Mouse (Mus musculus) olfactory bulb, adult 2 months (tissue): Measurements from ENCODE around the gene Cttnbp2. TPM values are rescaled to one million over a fixed set of nuclear protein-coding genes. Genes with fewer than 3 reads are reported as not detected.

Source experiments
- H3K27ac ChIP-seq: fragments of 200-500 bp; 2 replicates; pipeline ENCODE4 v1.5.1; 2012; ENCODE audit warnings: low read depth, low read length; ENCODE audit not compliant: insufficient read depth
- H3K4me1 ChIP-seq: fragments of 200-500 bp; 2 replicates; pipeline ENCODE4 v1.6.1; 2012; ENCODE audit warnings: low read length; ENCODE audit not compliant: control insufficient read depth, insufficient read depth
- H3K4me3 ChIP-seq: fragments of 200-500 bp; 2 replicates; pipeline ENCODE4 v1.5.1; 2012; ENCODE audit warnings: mild to moderate bottlenecking, low read depth, low read length, moderate library complexity; ENCODE audit not compliant: insufficient read depth
- CTCF ChIP-seq: fragments of 200-500 bp; IDR thresholded peaks from 2 replicates; pipeline ENCODE4 v1.5.1; 2012; ENCODE audit warnings: low read depth, mild to moderate bottlenecking, low read length, moderate library complexity; ENCODE audit not compliant: insufficient read depth
- POLR2A ChIP-seq: fragments of 200-500 bp; IDR thresholded peaks from 2 replicates; pipeline ENCODE4 v1.6.1; 2012; ENCODE audit warnings: mild to moderate bottlenecking, low read depth, low read length, moderate library complexity; ENCODE audit not compliant: insufficient read depth
- WGBS: fragments of 180-500 bp; shearing (Covaris S2); methylation state at CpG from one replicate; pipeline ENCODE4 v1.1.7; 2018; 5-methylcytosine and 5-hydroxymethylcytosine counted together
- polyA plus RNA-seq: library from polyadenylated mRNA; stranded (reverse); fragments of >200 nt; gene quantifications from 2 replicates; pipeline ENCODE4 v1.2.4, GENCODE M21; 2012; ENCODE audit warnings: low replicate concordance; ENCODE audit not compliant: missing spikeins, insufficient read depth, insufficient read length

The Cttnbp2 gene
- polyA plus RNA-seq, 1 experiment, result 113 TPM

DNA sequence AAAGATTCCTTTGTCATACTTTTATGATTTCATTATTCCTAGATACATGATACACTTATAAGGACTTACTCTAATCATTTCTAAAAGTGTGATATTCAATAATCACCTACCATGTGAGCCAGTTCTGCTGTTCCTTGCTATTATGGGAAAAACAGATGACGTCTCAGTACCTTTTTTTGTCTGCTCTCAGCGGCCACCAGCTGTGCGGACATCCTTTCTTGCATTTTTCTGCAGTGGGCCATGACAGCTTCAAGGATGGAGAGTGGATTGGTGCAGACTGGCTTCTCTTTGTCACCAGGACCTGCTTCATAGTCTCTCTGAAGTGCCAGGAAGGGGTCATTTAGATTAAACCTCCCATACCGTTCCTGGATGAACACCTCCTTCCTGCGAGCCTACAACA, 66.6 kb downstream of the Cttnbp2 start:
- 58% methylated on average over 5 of the region's 5 CpGs for WGBS
- Histone ChIP-seq H3K4me3 (no peak overlapping the region), H3K4me1 (peaks cover 9% of the 10 kb centered on the region; the same call in 1 of the 2 replicates), H3K27ac (peak overlapping the region; percentile 63; the same call in 1 of the 2 replicates)
- TF ChIP-seq POLR2A, result no peak
- TF ChIP-seq CTCF, result no peak

- no peak overlapping the region for H3K4me3 ChIP-seq
- 36% methylated on average over 7 of the region's 7 CpGs for WGBS
- no peak for TF ChIP-seq CTCF
- TF ChIP-seq POLR2A, result no peak
- H3K27ac ChIP-seq, result peak overlapping the region; percentile 20; the same call in 1 of the 2 replicates
- peaks cover 9% of the 10 kb centered on the region; the same call in 1 of the 2 replicates for H3K4me1 ChIP-seq
Observed at GRCm38 (mm10) chr6:18446917-18447316, 67.7 kb downstream of the Cttnbp2 start.

DNA sequence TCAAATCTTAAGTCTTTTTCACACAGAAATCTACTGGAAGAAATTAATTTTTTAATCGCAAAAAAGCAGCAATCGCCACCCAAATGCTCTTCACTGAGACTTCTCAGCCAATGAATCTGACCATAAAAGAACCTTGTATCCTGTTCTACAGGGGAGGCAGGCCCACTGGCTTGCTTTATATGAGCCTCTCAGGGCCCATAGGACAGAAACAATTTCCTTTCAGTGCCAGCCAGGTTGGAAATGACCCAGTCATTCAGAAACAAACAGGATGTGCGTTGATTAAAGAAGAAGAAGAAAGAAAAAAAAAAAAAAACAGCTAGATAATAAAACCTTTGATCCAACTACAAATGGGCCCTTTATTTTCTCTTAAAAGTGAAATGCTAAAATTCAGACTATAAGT, 68.3 kb downstream of the Cttnbp2 start:
- whole genome bisulfite sequencing, result 28% methylated on average over 3 of the region's 3 CpGs
- peaks cover 9% of the 10 kb centered on the region; the same call in 1 of the 2 replicates for H3K4me1 ChIP-seq
- TF ChIP-seq POLR2A (no peak), CTCF (no peak)
- no peak overlapping the region for H3K4me3 ChIP-seq
- 0 out of 2 replicates have a peak overlapping the region, but pooled peaks have one; percentile 16 for H3K27ac ChIP-seq

- H3K4me1 ChIP-seq, result peaks cover 9% of the 10 kb centered on the region; the same call in 1 of the 2 replicates
- peak overlapping the region; percentile 71 for H3K27ac ChIP-seq
- no peak overlapping the region for H3K4me3 ChIP-seq
- TF ChIP-seq POLR2A (no peak), CTCF (no peak)
- WGBS, result 17% methylated on average over 4 of the region's 4 CpGs
Observed at GRCm38 (mm10) chr6:18445747-18446146, 68.9 kb downstream of the Cttnbp2 start.

GRCm38 (mm10) chr6:18442303-18442702, 72.3 kb downstream of the Cttnbp2 start:
- Histone ChIP-seq H3K4me1 (peaks cover 6% of the 10 kb centered on the region; the same call in 1 of the 2 replicates), H3K4me3 (no peak overlapping the region), H3K27ac (no peak overlapping the region)
- WGBS, result 77% methylated on average over 3 of the region's 3 CpGs
- TF ChIP-seq POLR2A (no peak), CTCF (no peak)

- H3K4me1 ChIP-seq, result peaks cover 5% of the 10 kb centered on the region; the same call in 1 of the 2 replicates
- no peak overlapping the region for H3K27ac ChIP-seq
- WGBS, result 54% methylated on average over 4 of the region's 4 CpGs
- H3K4me3 ChIP-seq, result no peak overlapping the region
- TF ChIP-seq CTCF (no peak), POLR2A (no peak)
Observed at GRCm38 (mm10) chr6:18440918-18441532, 73.6 kb downstream of the Cttnbp2 start.

DNA sequence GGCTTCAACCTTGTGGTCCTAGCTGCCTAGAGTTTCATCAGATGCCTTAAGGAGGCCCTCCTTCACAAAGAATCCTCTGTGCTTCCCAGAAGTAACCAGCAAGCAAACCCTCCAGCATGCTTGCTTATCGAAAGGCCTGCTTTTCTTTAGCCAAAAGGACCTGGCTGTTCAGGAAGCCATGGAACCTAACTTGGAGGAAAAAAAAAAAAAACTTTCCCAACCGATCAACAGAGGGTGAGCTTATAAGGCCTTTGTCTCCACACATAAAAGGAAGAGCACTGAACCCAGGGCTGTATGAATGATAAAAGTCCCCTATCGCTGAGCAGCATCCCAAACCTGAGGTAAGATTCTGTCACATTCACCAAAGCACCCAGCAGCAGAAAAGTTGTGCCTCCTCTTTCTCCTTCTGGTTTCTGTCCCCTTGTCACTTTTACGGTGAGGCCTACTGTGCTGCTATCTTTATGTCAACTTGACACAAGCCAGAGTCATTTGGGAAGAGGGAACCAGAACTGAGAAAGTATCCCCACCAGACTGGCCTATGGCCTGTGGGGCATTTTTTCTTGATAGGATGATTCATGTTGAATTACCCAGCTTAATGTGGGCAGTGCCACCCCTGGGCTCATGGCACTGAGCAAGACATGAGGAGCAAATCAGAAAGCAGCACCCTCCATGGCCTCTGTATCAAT, 78.4 kb downstream of the Cttnbp2 start:
- Histone ChIP-seq H3K4me1 (peaks cover 18% of the 10 kb centered on the region; the same call in 1 of the 2 replicates), H3K27ac (no peak overlapping the region; the same call in 1 of the 2 replicates), H3K4me3 (no peak overlapping the region)
- 64% methylated on average over 4 of the region's 4 CpGs for WGBS
- TF ChIP-seq POLR2A, result no peak
- TF ChIP-seq CTCF, result no peak

DNA sequence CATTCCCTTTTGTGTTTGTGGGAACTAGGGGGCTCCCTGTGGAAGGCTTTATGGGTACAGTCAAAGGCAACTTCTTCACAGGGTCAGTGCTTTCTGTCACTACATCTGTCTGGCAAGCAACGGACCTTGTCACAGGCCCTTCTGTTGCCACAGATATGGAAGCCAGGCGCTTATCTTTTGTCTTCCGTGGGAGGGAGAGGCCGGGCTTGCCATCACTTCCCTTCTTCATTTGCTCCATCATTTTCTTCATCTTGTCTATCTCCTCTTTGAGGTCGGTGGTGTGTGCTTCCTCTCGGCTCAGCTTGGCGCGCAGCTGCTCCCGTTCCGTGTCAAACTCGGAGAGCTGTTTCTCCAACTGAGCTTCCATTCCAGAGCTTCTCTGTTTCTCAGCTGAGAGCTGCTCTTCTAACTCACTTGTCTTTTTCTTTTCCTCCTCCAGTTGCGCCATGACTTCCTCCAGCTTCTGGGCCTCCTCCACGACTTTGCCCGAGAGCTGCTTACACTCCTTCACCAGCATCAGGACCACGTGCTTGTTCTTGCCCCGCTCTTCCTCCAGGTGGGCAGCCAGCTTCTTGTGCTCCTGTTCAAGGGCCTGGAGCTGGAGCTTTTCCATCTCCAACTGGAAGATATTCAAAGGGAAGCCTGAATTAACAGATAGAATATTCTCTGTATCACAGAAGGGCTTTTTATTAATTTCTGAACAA, 79.7 kb downstream of the Cttnbp2 start:
- WGBS, result 89% methylated on average over 16 of the region's 16 CpGs
- H3K4me3 ChIP-seq, result no peak overlapping the region
- no peak overlapping the region for H3K27ac ChIP-seq
- TF ChIP-seq POLR2A (no peak), CTCF (no peak)
- H3K4me1 ChIP-seq, result peaks cover 18% of the 10 kb centered on the region; the same call in 1 of the 2 replicates
